Mouse (Mus musculus) common myeloid progenitor, adult 5-6 weeks (primary cell): Measurements from ENCODE around the gene Gnb2. TPM values are rescaled to one million over a fixed set of nuclear protein-coding genes. Genes with fewer than 3 reads are reported as not detected.
A peak's percentile ranks its signal among the peaks of the same experiment; 100 is the strongest.

Source experiments
- ATAC-seq: replicated peaks from 2 replicates; pipeline ENCODE4 v1.8.0; 2016; ENCODE audit warnings: low read depth, mild to moderate bottlenecking, moderate TSS enrichment, inconsistent platforms; ENCODE audit not compliant: poor library complexity, severe bottlenecking
- total RNA-seq: library from RNA; stranded (forward); fragments of 200-1000, 187-1606 nt; gene quantifications from 2 replicates; pipeline ENCODE4 v1.2.3, GENCODE M21; 2017

The Gnb2 gene
- total RNA-seq, 1 experiment from 2014 or later: 190 TPM

- ATAC-seq: no peak
Observed at GRCm38 (mm10) chr5:137523396-137524250, 9.7 kb downstream of the Gnb2 start.

DNA sequence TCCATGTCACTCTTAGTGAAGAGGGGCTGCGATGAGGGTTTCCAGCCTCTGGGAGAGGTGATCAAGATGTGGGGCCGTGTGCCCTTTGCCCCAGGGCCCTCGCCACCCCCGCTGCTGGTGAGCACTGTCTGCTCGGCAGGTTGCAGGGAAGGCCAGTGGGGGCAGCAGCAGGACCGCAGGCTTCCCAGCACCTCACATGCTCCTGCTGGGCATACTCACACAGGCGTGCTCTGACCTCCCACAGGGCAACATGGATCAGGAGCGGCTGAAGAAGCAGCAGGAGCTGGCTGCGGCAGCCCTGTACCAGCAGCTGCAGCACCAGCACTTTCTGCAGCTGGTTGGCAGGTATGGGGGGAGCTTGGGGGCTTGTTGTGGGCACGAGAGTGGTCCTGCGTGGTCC, 10.6 kb downstream of the Gnb2 start:
- no peak for ATAC-seq

GRCm38 (mm10) chr5:137521861-137522260, 11.4 kb downstream of the Gnb2 start:
- ATAC-seq: no peak

- no peak for ATAC-seq
Observed at GRCm38 (mm10) chr5:137519691-137520550, 13.4 kb downstream of the Gnb2 start.

GRCm38 (mm10) chr5:137518436-137518835, 14.9 kb downstream of the Gnb2 start, which contains the start of gene Gigyf1:
TSS of gene Gigyf1 (plus strand) at chr5:137518548.
- peak; percentile 63 for ATAC-seq

- ATAC-seq: no peak
Observed at GRCm38 (mm10) chr5:137514811-137515210, 18.5 kb downstream of the Gnb2 start.

DNA sequence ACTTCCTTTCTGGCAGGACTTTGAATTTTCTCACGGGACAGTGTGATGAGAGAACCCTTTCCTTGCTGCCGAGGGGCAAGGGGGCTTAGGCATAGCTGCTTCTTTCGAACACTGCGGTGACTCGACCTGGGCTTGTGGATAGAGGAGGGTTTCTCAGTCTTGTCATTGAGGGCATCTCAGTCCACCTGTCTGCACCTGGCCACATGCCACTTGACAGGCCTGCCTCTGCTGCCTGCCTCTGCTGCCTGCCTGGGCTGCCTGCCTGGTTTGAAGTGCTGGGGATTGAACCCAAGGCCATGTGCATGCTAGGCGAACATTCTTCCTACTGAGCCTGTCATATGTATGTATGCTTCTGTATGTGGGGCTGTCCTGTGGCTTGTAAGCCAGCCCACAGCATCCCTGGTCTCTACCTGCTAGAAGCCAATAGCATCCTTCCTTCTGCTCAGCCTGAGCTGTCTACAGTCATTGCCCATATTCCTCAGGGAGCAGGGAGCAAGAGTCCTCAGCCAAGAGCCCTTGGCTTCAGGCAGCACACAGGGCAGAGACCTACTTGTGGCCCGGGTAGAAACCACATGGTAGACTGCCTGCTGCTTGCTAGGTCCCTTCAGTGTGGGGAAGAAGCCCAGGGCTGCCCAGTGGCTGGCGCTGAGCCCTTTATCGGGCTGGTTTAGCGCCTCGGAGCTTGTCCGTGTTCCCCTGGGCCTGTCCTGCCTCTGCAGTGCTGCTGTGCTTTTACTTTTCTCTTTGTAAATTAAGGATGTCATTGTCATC, 19.2 kb downstream of the Gnb2 start:
- ATAC-seq: no peak

GRCm38 (mm10) chr5:137512847-137513794, 20.2 kb downstream of the Gnb2 start:
- ATAC-seq: no peak

GRCm38 (mm10) chr5:137511706-137512105, 21.6 kb downstream of the Gnb2 start:
- ATAC-seq: no peak

DNA sequence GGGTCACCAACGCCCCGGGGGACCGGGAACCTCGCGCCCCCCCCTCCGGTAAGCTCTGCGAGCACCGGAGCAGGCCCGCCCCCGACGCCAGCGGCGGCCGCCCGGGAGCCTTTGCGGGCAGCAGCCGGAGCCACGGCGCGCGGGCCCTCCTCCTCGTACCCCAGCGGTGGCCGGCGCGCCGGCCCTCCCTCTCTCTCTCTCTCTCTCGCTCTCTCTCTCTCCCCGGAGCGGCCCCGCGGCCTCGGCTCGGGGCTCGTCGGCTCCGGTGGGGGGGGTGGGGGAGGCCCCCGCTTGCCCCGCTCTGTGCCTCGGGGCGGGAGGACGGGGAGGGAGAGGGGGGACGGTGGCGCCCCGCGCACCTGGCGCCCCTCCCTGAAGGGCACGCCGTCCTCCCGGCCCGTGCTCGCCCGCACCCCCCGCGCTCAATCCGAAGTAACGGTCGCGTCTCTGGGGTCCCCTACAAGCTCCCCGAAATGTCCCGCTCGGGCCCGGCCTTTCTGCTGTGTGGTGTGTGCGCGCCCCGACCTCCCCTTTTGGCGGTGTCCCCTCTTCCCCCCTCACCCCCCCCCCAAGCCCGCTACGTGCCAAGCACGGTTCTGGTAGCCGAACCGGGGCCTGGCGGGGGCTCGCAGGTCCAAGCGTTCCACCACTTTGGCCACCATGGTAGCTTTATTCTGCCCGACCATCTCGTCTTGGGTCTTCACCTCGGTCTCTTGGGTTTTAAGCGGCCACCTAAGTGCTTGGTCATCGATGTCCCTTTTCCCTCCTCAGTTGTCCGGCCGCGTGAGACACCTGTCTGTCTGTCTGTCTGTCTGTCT, 22.5 kb downstream of the Gnb2 start:
- ATAC-seq: no peak

GRCm38 (mm10) chr5:137510014-137510501, 23.3 kb downstream of the Gnb2 start:
- peak; percentile 63; the same call in 1 of the 2 replicates for ATAC-seq

GRCm38 (mm10) chr5:137504041-137504440, 29.3 kb downstream of the Gnb2 start:
- ATAC-seq: no peak

- ATAC-seq: peak; percentile 81
Observed at GRCm38 (mm10) chr5:137502667-137503110, 30.6 kb downstream of the Gnb2 start.

DNA sequence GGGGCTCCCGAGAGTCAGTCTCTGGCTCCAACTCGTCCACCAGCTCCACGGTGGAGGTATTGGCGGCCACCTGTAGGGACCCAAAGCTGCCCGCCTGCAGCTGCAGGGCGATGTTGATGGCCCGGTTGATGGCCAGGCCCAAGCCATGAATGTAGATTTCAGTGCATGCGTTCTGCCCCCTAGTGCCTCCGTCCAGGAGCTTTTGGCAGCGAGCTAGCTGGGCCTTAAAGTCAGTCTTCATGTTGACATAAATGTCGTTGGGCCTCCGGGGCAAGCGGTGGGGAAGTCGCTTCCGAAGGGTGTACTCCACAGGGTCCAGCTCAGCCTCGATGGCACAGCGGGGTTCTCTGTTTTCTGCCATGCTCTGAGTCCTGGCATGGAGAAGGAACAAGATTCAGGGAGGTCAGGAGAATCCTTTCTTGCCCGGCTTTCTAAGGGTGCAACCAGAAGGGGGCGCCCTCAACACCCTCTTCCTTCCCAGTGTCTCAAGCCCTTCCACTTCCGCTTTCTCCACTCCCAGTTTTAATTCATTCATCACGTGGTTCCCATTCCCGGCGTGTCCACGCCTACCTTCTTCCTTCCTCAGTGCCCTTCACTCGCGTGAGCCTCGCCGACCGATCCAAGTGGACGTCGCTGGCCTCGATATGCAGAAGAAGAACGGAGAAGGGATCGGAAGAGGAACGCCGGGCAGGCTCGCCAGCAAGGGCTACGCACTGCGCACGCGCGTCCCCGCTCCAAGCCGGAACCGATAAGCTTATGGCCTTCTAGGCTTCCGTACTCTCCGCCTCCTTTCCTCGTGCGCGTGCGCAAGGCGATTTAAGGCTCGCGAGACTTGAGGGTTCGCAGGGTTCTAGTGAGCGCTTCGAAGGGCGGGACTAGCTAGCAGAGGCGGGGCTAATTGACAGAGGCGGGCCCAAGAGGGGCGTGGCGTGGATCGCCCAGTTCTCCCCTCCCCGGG, 31.3 kb downstream of the Gnb2 start, which contains the start of gene Pop7:
Gene Pop7, minus strand, starts transcription at position 810 of the 958 bp plus-strand sequence.
- peak; percentile 78 for ATAC-seq

- ATAC-seq: no peak
Observed at GRCm38 (mm10) chr5:137500186-137500585, 33.1 kb downstream of the Gnb2 start.

GRCm38 (mm10) chr5:137493831-137494230, 39.5 kb downstream of the Gnb2 start:
- no peak for ATAC-seq

GRCm38 (mm10) chr5:137491559-137491958, 41.8 kb downstream of the Gnb2 start:
- no peak for ATAC-seq
